Mouse (Mus musculus) central nervous system, embryonic 18 days (tissue): ENCODE results near the gene Skp2. TPM values are rescaled to one million over a fixed set of nuclear protein-coding genes. Genes with fewer than 3 reads are reported as not detected.

Experiments used
- polyA plus RNA-seq: library from polyadenylated mRNA; depleted of rRNA; stranded (reverse); fragments of >200 nt; gene quantifications from 2 replicates; pipeline ENCODE4 v1.2.3, GENCODE M21; 2012; rRNA removed

Gene Skp2
- polyA plus RNA-seq, result 8.6 and 8.9 TPM in 2 replicates

DNA sequence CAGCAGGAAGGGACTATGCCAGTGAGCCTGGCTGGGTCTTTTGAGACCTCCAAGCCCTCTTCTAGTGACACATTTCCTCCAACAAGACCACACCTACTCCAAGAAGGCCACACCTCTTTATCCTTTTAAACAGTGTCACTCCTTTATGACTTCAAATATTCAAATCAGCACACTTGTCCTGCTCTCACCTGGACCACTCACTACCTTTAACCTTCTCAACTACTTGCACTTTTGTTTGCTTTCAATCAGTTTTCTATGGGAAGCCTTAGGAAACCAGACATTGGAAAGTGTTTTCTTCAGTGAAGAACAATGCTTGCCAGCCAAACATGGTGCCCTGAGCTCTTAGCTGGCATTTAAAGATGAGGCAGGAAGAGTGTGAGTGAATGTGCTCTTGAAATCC lies at the start of gene Skp2:
TSS of gene Skp2 (minus strand) at position 101 of the 400 bp plus-strand sequence.

DNA sequence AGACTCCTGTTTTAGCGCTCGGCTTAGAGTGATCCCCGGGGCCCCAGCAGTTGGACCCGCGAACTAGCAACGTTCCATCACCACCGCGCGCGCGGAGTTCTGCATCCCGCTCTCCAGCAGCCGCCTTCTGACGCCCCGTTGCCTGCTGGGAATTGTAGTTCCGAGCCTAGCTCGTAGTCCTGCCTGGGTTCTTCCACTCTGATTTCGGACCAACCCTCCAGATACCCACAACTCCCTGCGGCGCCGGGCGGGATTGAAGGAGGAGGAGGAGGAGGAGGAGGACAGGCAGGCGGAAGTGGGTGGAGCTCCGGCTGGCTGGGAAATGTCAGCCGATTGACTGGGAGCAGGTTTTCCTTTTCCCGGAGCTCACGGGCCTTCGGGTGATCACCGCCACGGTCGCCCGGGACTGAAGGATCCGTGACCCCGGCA lies 15.0 kb downstream of the Skp2 start, which contains the start of gene Lmbrd2:
TSS of gene Lmbrd2 (plus strand) at position 299 of the 429 bp plus-strand sequence.

DNA sequence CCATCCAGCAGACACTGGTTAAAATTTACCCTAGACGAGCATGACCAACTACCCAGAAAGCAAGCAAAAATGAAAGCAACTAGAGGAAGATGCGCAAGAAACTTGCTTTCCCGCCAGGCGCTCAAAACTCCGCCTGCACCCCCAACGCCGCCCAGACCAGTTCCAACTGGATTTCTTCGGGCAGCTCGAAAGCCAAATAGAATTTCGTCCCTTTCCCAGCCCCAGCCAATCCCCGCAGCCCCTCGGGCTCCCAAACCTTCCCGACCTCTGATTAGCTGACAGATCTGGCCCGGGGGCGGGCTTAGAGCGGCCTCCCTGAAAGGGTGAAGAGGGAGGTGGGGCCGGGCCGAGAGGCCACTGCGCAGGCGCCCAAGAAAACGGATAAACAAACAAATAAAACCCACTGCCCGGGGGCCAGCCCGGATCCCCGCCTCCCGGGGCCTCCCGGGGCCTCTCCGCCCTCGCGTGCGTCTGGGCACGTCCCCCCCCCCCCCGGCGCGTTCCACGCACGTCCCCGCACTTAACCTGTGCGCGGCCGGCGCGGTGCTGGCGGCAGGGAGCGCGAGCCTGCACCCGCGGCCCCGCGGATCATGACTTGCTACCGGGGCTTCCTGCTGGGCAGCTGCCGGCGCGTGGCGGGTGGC lies 84.2 kb downstream of the Skp2 start, which contains the start of gene Nadk2:
TSS of gene Nadk2 (plus strand) at position 349 of the 644 bp plus-strand sequence.

Other genes starting within 250 kb of the Skp2 start
- gene Ranbp3l, start 187.5 kb downstream of the Skp2 start, polyA plus RNA-seq, result 6.8 and 7.4 TPM in 2 replicates
- 32.1 and 36.0 TPM in 2 replicates for gene Nadk2, start 84.2 kb downstream of the Skp2 start, polyA plus RNA-seq
- 13.8 and 15.3 TPM in 2 replicates for gene Lmbrd2, start 14.9 kb downstream of the Skp2 start, polyA plus RNA-seq
- 0.04 TPM in 1 of 2 replicates, not detected in the other for gene Ugt3a1, start 121.5 kb upstream of the Skp2 start, polyA plus RNA-seq
- not detected in 2 replicates for gene Ugt3a2, start 180.1 kb upstream of the Skp2 start, polyA plus RNA-seq